Mouse (Mus musculus) kidney, embryonic 16.5 days (tissue): ENCODE measurements around the gene Cfap161. TPM values are rescaled to one million over a fixed set of nuclear protein-coding genes. Genes with fewer than 3 reads are reported as not detected.

ENCODE experiments used
- ATAC-seq: fragments of 200-750 bp; cut with Nextera tagmentation; 2 replicates; pipeline ENCODE4 v1.8.0; 2017; ENCODE audit warnings: moderate TSS enrichment; ENCODE audit not compliant: low FRiP score, low TSS enrichment
- H3K27ac ChIP-seq: fragments of 300-500 bp; sonication (generic); 2 replicates; pipeline ENCODE4 v1.5.1; 2014; ENCODE audit warnings: low read length
- H3K27me3 ChIP-seq: fragments of 300-500 bp; sonication (generic); 2 replicates; pipeline ENCODE4 v1.6.1; 2014; ENCODE audit warnings: low read length, control low read depth, mixed read lengths; ENCODE audit not compliant: insufficient read depth
- H3K36me3 ChIP-seq: fragments of 300-500 bp; sonication (generic); 2 replicates; pipeline ENCODE4 v1.6.1; 2014; ENCODE audit warnings: low read length, control low read depth, mixed read lengths; ENCODE audit not compliant: insufficient read depth
- H3K4me1 ChIP-seq: fragments of 300-500 bp; sonication (generic); 2 replicates; pipeline ENCODE4 v1.6.1; 2014; ENCODE audit warnings: low read length, control low read depth, mixed read lengths; ENCODE audit not compliant: insufficient read depth
- H3K4me2 ChIP-seq: fragments of 300-500 bp; sonication (generic); replicated peaks from 2 replicates; pipeline ENCODE4 v1.6.1; 2014; ENCODE audit warnings: low read depth, low read length
- H3K4me3 ChIP-seq: fragments of 300-500 bp; sonication (generic); 2 replicates; pipeline ENCODE4 v1.5.1; 2014; ENCODE audit warnings: mild to moderate bottlenecking, low read length
- H3K9ac ChIP-seq: fragments of 300-500 bp; sonication (generic); replicated peaks from 2 replicates; pipeline ENCODE4 v1.6.1; 2014; ENCODE audit warnings: low read length
- H3K9me3 ChIP-seq: fragments of 300-500 bp; sonication (generic); 2 replicates; pipeline ENCODE4 v1.6.1; 2016; ENCODE audit warnings: low read length, control low read depth
- WGBS: fragments of 180-500 bp; shearing (Covaris S2); extraction: QIAGEN DNeasy Blood & Tissue Kit; methylation state at CpG from one replicate; pipeline ENCODE4 v1.1.7; 2014; 5-methylcytosine and 5-hydroxymethylcytosine counted together
- polyA plus RNA-seq: library from polyadenylated mRNA; unstranded; fragments of >200 nt; fragmentation: Nextera tagmentation; extraction: Ambion mirVana; gene quantifications from 2 replicates; pipeline ENCODE4 v1.2.1, GENCODE M21; 2015

Gene Cfap161
- polyA plus RNA-seq, 1 experiment from 2014 or later, result 0.11 TPM

GRCm38 (mm10) chr7:83745413-83746106 is 49.1 kb downstream of the Cfap161 start, which contains the start of gene Il16:
TSS of gene Il16 (minus strand) at chr7:83745726.
- Histone ChIP-seq H3K4me3 (no peak within 1 kb of the TSS), H3K9ac (no peak within 1 kb of the TSS)
- WGBS, result 28% methylated on average over 20 of the region's 20 CpGs

GRCm38 (mm10) chr7:83745065-83745412 is 49.6 kb downstream of the Cfap161 start:
- H3K9me3 ChIP-seq, result no peaks in the 10 kb centered on the region
- no peaks in the 10 kb centered on the region for H3K4me1 ChIP-seq
- ATAC-seq, result peak; percentile 51; the same call in 1 of the 2 replicates
- no peak overlapping the region for H3K4me3 ChIP-seq
- no peak overlapping the region for H3K4me2 ChIP-seq
- H3K27ac ChIP-seq, result no peak overlapping the region
- no peak overlapping the region for H3K9ac ChIP-seq
- WGBS, result 77% methylated on average over 9 of the region's 9 CpGs
- H3K36me3 ChIP-seq, result no peaks in the 10 kb centered on the region
- H3K27me3 ChIP-seq, result no peaks in the 10 kb centered on the region

More at GRCm38 (mm10) chr7:83745413-83746106, 49.1 kb downstream of the Cfap161 start, which contains the start of gene Il16:
- H3K27ac ChIP-seq, result no peak within 1 kb of the TSS; the same call in 1 of the 2 replicates
- peak within 1 kb of the TSS; percentile 37 for H3K4me2 ChIP-seq
- H3K27me3 ChIP-seq, result no peaks in the 10 kb centered on the region
- 0 out of 2 replicates have a peak, but pooled peaks have one; percentile 23 for ATAC-seq
- no peaks in the 10 kb centered on the region for H3K4me1 ChIP-seq
- H3K36me3 ChIP-seq, result no peaks in the 10 kb centered on the region
- H3K9me3 ChIP-seq, result no peaks in the 10 kb centered on the region

GRCm38 (mm10) chr7:83744250-83744649 is 50.4 kb downstream of the Cfap161 start:
- no peaks in the 10 kb centered on the region for H3K36me3 ChIP-seq
- WGBS, result 86% methylated on average over 4 of the region's 4 CpGs

GRCm38 (mm10) chr7:83742690-83743089 is 52.0 kb downstream of the Cfap161 start:
- no peaks in the 10 kb centered on the region for H3K4me1 ChIP-seq
- no peak overlapping the region for H3K27ac ChIP-seq
- H3K27me3 ChIP-seq, result no peaks in the 10 kb centered on the region
- no peak overlapping the region for H3K4me2 ChIP-seq
- H3K9ac ChIP-seq, result no peak overlapping the region
- no peaks in the 10 kb centered on the region for H3K9me3 ChIP-seq
- no peak for ATAC-seq
- no peak overlapping the region for H3K4me3 ChIP-seq
- no peaks in the 10 kb centered on the region for H3K36me3 ChIP-seq
- WGBS, result 52% methylated on average over 3 of the region's 3 CpGs

More at GRCm38 (mm10) chr7:83744250-83744649, 50.4 kb downstream of the Cfap161 start:
- Histone ChIP-seq H3K27me3 (no peaks in the 10 kb centered on the region), H3K4me3 (no peak overlapping the region), H3K9me3 (no peaks in the 10 kb centered on the region), H3K27ac (no peak overlapping the region), H3K4me1 (no peaks in the 10 kb centered on the region), H3K9ac (no peak overlapping the region), H3K4me2 (no peak overlapping the region)
- ATAC-seq, result no peak

- Histone ChIP-seq H3K4me2 (no peak overlapping the region), H3K4me1 (no peaks in the 10 kb centered on the region), H3K4me3 (no peak overlapping the region), H3K27me3 (no peaks in the 10 kb centered on the region), H3K9ac (no peak overlapping the region), H3K9me3 (no peaks in the 10 kb centered on the region), H3K36me3 (no peaks in the 10 kb centered on the region), H3K27ac (no peak overlapping the region)
- 74% methylated on average over 2 of the region's 2 CpGs for WGBS
- no peak for ATAC-seq
These were observed 52.7 kb downstream of the Cfap161 start for GRCm38 (mm10) chr7:83742026-83742425.

- no peak overlapping the region for H3K27ac ChIP-seq
These were observed 54.9 kb downstream of the Cfap161 start for GRCm38 (mm10) chr7:83739680-83740310.

GRCm38 (mm10) chr7:83738623-83739462 is 55.8 kb downstream of the Cfap161 start:
- H3K4me3 ChIP-seq, result no peak overlapping the region
- no peak for ATAC-seq
- whole genome bisulfite sequencing, result 69% methylated on average over 10 of the region's 10 CpGs

More at GRCm38 (mm10) chr7:83739680-83740310, 54.9 kb downstream of the Cfap161 start:
- Histone ChIP-seq H3K27me3 (no peaks in the 10 kb centered on the region), H3K9ac (no peak overlapping the region), H3K4me2 (no peak overlapping the region), H3K36me3 (no peaks in the 10 kb centered on the region), H3K4me3 (no peak overlapping the region), H3K9me3 (no peaks in the 10 kb centered on the region), H3K4me1 (no peaks in the 10 kb centered on the region)
- WGBS, result 49% methylated on average over 7 of the region's 7 CpGs
- ATAC-seq, result 0 out of 2 replicates have a peak, but pooled peaks have one; percentile 49

GRCm38 (mm10) chr7:83737914-83738490 is 56.7 kb downstream of the Cfap161 start:
- WGBS, result 45% methylated on average over 6 of the region's 6 CpGs
- no peak overlapping the region for H3K9ac ChIP-seq
- no peaks in the 10 kb centered on the region for H3K9me3 ChIP-seq
- no peaks in the 10 kb centered on the region for H3K36me3 ChIP-seq
- no peak for ATAC-seq
- no peak overlapping the region for H3K4me2 ChIP-seq
- H3K4me3 ChIP-seq, result no peak overlapping the region
- no peaks in the 10 kb centered on the region for H3K4me1 ChIP-seq
- no peaks in the 10 kb centered on the region for H3K27me3 ChIP-seq
- no peak overlapping the region for H3K27ac ChIP-seq

More at GRCm38 (mm10) chr7:83738623-83739462, 55.8 kb downstream of the Cfap161 start:
- H3K9ac ChIP-seq, result no peak overlapping the region
- H3K4me2 ChIP-seq, result no peak overlapping the region
- no peaks in the 10 kb centered on the region for H3K9me3 ChIP-seq
- H3K27ac ChIP-seq, result no peak overlapping the region
- H3K36me3 ChIP-seq, result no peaks in the 10 kb centered on the region
- H3K27me3 ChIP-seq, result no peaks in the 10 kb centered on the region
- no peaks in the 10 kb centered on the region for H3K4me1 ChIP-seq

- Histone ChIP-seq H3K4me2 (no peak overlapping the region), H3K4me3 (no peak overlapping the region), H3K4me1 (no peaks in the 10 kb centered on the region), H3K27me3 (no peaks in the 10 kb centered on the region), H3K9me3 (no peaks in the 10 kb centered on the region), H3K36me3 (no peaks in the 10 kb centered on the region), H3K27ac (no peak overlapping the region), H3K9ac (no peak overlapping the region)
- WGBS, result 83% methylated on average over 6 of the region's 6 CpGs
- ATAC-seq, result no peak
These were observed 58.2 kb downstream of the Cfap161 start for GRCm38 (mm10) chr7:83736341-83737115.
